Mouse (Mus musculus) E14TG2a.4 (cell line): Measurements from ENCODE around the gene Nkiras1.

Source experiments
- CTCF ChIP-seq: conservative IDR thresholded peaks from 2 replicates; pipeline ENCODE4 v1.5.1; 2014; ENCODE audit warnings: low read length
- NANOG ChIP-seq: IDR thresholded peaks from 2 replicates; pipeline ENCODE4 v1.6.1; 2014; ENCODE audit warnings: borderline replicate concordance, low read length, mixed read lengths
- POU5F1 ChIP-seq: IDR thresholded peaks from 2 replicates; pipeline ENCODE4 v1.6.1; 2014; ENCODE audit warnings: low read length, borderline replicate concordance

- TF ChIP-seq CTCF, result no peak
- TF ChIP-seq NANOG, result no peak
- TF ChIP-seq POU5F1, result no peak
Observed at GRCm38 (mm10) chr14:18292111-18292510, 21.2 kb downstream of the Nkiras1 start.
